26 mouse cellular contexts compared by ENCODE assay signal in genomic region chr14:47741046-47741445, GRCm38 (mm10).
DNase-seq lines count a peak whose midpoint lies in the region; ATAC-seq and TF ChIP-seq lines count a peak whose summit lies in the region.
"Had no signal": no experiment of that assay in that cellular context is flagged by ENCODE, and none has a peak within 500 bp of the region (broad histone marks: within the 10 kb centered on the region; RNA-seq: fewer than 3 reads in every experiment).

No protein-coding gene starts in this region.

- H3K4me3 ChIP-seq in lung, postnatal 0 days (ENCODE audit: low read depth, low read length): no peak overlapping the region
- no peak overlapping the region for H3K4me3 ChIP-seq in lung, adult 2 months (replicated peaks; ENCODE audit: extremely low read depth, low read depth, low read length)
- H3K4me3 ChIP-seq: embryonic facial prominence, embryonic 13.5 days; embryonic facial prominence, embryonic 15.5 days; erythroblast, embryonic 14.5 days; forebrain, embryonic 10.5 days; forebrain, embryonic 12.5 days had no signal

- H3K36me3 ChIP-seq in lung, postnatal 0 days (ENCODE audit: insufficient read depth, low read length): 0 out of 2 replicates have a peak, but pooled peaks cover 5% of the 10 kb centered on the region

- TF ChIP-seq CTCF in lung, postnatal 0 days (IDR thresholded peaks at IDR 0.05): no peak
- TF ChIP-seq CTCF in lung, adult 2 months (IDR thresholded peaks at IDR 0.05; ENCODE audit: insufficient read depth, low read length): no peak

- TF ChIP-seq POLR2A in lung, adult 2 months (IDR thresholded peaks at IDR 0.05; ENCODE audit: borderline replicate concordance, extremely low read depth, low read depth, low read length): no peak

- TF ChIP-seq EP300 in lung, postnatal 0 days (IDR thresholded peaks at IDR 0.05): peak; percentile 38; the same call in 1 of the 2 replicates

- no peak overlapping the region for H3K9ac ChIP-seq in lung, postnatal 0 days (replicated peaks; ENCODE audit: low read depth)
- H3K9ac ChIP-seq: embryonic facial prominence, embryonic 13.5 days; embryonic facial prominence, embryonic 15.5 days; forebrain, embryonic 12.5 days had no signal

- no peak for ATAC-seq in CD4-positive, CD25-positive, alpha-beta regulatory T cell, adult 4 months
- peak; percentile 91 for ATAC-seq in lung, postnatal 0 days
- ATAC-seq: forebrain, embryonic 14.5 days; forebrain, embryonic 16.5 days; Patski had no signal

- H3K4me2 ChIP-seq in lung, postnatal 0 days (replicated peaks; ENCODE audit: low read depth, low read length): no peak overlapping the region
- H3K4me2 ChIP-seq: embryonic facial prominence, embryonic 13.5 days; embryonic facial prominence, embryonic 15.5 days; forebrain, embryonic 12.5 days had no signal

- no peak overlapping the region for H3K27ac ChIP-seq in lung, postnatal 0 days (ENCODE audit: low read length)
- H3K27ac ChIP-seq: embryonic facial prominence, embryonic 13.5 days; embryonic facial prominence, embryonic 15.5 days; forebrain, embryonic 10.5 days; forebrain, embryonic 12.5 days had no signal

- 64% methylated on average over 2 of the region's 2 CpGs for WGBS in lung, postnatal 0 days
- 83% methylated on average over 2 of the region's 2 CpGs for WGBS in lung, adult 2 months

- no peaks in the 10 kb centered on the region for H3K4me1 ChIP-seq in lung, postnatal 0 days (ENCODE audit: insufficient read depth, low read depth, low read length)
- H3K4me1 ChIP-seq in lung, adult 2 months (ENCODE audit: control insufficient read depth, insufficient read depth, low read length): no peaks in the 10 kb centered on the region
- H3K4me1 ChIP-seq: forebrain, embryonic 12.5 days had no signal

- no peaks in the 10 kb centered on the region for H3K9me3 ChIP-seq in lung, postnatal 0 days (ENCODE audit: low read length)
- H3K9me3 ChIP-seq: embryonic facial prominence, embryonic 13.5 days; embryonic facial prominence, embryonic 15.5 days; forebrain, embryonic 10.5 days; forebrain, embryonic 12.5 days had no signal

- DNase-seq in CD4-positive, CD25-positive, alpha-beta regulatory T cell, adult 2 months (ENCODE audit: low read depth, low spot score): peak; percentile 6
- peak; percentile 69 for DNase-seq in lung, postnatal 0 days (ENCODE audit: low spot score)
- DNase-seq in lung, adult 2 months: no peak
- peak; percentile 14 for DNase-seq in CD4-positive helper T cell, adult 2 months (ENCODE audit: low read depth, low spot score)
- peak; percentile 12 for DNase-seq in induced T-regulatory cell, adult 2 months (ENCODE audit: low read depth)
- DNase-seq in right cerebral cortex, adult 18-20 months: no peak
- DNase-seq: adrenal gland, adult 2 months; adrenal gland, postnatal 10 days; adrenal gland, postnatal 25 days; B cell, adult 2 months; cerebellum, adult 11 months; cerebellum, adult 18-20 months; cerebellum, adult 8-10 months; cerebellum, adult 9-11 months; cerebellum, postnatal 14 days; cerebellum, postnatal 36 days; embryo, embryonic 11 days had no signal

- H3K27me3 ChIP-seq in lung, postnatal 0 days (replicated peaks; ENCODE audit: insufficient read depth, low read length): no peaks in the 10 kb centered on the region
- H3K27me3 ChIP-seq: embryonic facial prominence, embryonic 13.5 days; embryonic facial prominence, embryonic 15.5 days; forebrain, embryonic 12.5 days; Patski had no signal

Comparison
In these comparisons a context has a peak if more than half of its experiments do, and no peak if none do; other contexts are left out.
1. DNase-seq: peak in CD4-positive, CD25-positive, alpha-beta regulatory T cell, adult 2 months (single experiment), lung, postnatal 0 days (single experiment), CD4-positive helper T cell, adult 2 months (single experiment) and induced T-regulatory cell, adult 2 months (single experiment); none in lung, adult 2 months (single experiment) and right cerebral cortex, adult 18-20 months (single experiment).